Mouse (Mus musculus): Measurements from ENCODE around the gene Foxj1.

Gene Foxj1

GRCm38 (mm10) chr11:116342069-116342791, 7.0 kb upstream of the Foxj1 start:
- DNase-seq (ENCODE audit: low spot score): no peak

DNA sequence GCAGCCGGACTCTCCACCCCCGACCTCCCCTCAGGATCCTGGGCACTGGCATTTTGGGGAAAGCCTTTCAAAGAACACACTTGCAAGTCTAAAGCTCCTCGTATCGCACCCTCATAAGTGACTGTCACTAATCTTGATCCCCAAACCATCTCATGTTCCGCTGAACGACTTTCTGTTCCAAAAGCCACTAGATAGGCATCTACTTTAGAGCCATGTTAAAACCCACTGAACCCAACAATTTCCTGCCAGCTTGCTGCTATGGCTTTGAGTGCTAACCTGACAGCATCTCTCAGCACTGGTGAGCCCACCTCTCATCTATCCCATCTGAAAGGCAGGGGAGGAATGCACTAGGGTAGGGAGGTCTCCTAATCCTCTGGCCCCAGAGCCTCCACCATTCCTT, 2.3 kb upstream of the Foxj1 start:
- no peak for DNase-seq (ENCODE audit: low spot score)

DNA sequence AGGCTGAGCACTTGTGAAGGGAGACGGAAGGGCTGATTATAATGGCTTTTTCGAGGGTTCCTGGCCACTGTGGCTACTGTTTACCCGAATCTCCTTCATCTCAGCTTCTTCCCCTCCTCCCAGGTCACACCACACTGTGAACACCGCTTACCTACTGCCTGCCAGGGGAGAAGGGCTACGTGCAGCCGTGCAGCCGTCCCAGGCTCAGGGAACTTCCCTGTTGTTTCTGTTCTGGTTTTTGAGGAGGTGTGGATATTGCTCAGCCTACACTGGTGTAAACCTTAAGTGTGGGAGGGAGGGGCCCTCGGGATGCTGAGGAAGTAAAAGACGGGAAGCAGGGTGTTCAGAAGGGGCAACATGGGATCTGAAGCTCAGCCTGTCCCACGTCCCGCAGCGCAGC, 1.8 kb upstream of the Foxj1 start:
- no peak for DNase-seq (ENCODE audit: low spot score)

DNA sequence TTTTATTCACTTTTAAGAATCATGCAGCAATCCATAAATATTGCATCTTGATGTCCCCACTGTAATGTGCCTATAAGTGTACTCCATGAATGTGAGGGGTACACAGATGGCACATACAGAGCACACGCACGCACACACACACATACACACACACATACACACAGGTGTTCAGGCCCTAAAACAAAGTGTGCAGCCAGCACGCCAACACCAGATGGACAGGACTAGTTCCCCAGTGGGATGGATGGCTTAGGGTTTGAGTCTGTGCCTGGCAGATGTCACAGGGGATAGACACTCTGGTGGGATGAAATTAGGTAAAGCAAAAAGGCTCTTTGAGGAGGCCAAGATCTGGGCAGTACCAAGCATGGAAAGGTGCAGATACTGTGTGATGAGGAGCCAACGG, 1.2 kb upstream of the Foxj1 start:
- no peak for DNase-seq (ENCODE audit: low spot score)

- DNase-seq (ENCODE audit: low spot score): no peak
Observed at GRCm38 (mm10) chr11:116334417-116334782, 799 bp downstream of the Foxj1 start.

DNA sequence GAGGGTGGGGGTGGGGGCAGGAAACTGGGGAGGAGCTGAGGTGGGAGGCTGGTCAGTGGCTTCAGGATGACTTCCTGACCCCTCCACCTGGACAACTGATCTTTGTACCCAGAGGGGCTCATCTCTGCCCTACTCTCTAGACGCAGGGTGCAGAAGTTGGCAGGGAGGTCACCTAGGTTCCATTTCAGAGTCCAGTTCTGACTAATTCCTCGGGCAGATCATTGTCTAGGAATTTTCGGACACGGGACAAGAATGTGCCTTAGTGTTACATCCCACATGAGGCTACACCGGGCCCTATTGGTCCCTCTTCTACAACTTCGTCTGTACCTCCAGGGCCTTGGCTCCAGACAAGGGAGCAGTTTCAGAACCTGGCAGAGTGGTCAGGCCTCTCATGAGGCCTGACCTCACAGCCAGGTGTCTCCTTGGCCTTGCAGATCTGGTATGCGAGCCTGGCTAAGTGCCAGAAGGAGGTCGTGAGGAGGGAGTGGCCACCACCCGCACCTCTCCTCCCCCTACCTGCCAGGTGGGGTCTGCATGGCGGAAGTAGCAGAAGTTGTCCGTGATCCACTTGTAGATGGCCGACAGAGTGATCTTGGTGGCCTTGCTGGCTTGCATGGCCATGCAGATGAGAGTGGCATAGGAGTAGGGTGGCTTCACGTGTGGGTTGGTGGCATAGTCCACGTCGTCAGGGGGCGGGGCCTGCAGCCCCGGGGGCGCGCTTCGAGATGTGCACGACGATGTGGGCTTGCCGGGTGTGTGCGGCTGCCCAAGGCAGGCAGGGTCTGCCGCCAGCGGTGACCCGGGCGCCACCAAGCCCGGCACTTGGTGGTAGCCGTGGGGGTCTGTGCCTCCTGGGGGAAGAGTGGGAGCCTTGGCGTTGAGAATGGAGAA, 1.4 kb downstream of the Foxj1 start:
- DNase-seq (ENCODE audit: low spot score): no peak

DNA sequence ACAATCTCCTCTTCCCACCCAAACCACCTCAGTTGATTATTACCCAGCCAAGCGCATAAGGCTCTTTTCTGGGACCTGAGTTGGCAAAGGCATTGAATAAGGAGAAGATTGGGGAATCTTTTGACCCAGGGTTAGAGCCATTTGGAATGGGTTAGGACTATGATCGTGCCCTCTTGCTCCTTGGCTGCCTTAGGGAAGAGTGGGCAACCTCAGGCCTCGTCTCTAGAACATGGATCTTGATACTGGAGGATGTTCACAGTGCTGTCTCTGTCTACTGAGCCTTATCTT, 2.3 kb downstream of the Foxj1 start:
- DNase-seq (ENCODE audit: low spot score): no peak

DNA sequence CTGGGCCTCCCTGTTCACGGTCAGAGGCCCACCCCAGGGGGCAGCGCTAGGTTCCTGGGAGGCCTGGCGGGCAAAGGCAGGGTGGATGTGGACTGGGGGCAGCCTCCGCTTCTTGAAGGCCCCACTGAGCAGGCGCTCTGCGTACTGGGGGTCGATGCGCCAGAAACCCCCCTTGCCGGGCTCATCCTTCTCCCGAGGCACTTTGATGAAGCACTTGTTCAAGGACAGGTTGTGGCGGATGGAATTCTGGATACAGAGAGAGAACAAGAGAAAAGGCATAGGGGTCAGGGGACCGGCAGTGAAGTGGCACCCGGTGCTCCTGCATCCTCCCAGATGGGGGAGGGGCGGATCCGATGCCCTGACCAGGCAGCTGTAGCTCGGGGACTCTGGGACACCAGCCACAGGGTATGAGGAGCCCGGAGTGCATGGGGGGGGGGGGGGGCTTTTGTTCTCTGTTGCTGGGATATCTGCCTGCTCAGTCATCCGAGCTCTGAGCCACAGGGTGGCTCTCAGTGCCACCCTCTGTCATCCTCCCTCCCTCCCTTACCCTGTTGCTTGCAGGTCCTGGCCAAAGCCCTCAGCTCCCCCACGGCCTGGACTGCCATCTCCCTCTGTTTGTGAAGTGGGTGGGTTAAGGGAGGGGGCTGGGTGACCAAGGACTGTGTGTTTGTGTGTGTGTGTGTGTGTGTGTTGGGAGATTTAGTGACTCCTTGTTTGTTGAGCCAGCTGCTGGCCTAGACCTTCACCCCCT, 2.8 kb downstream of the Foxj1 start:
- peak; percentile 50 for DNase-seq (ENCODE audit: low spot score)

GRCm38 (mm10) chr11:116330211-116330518, 5.0 kb downstream of the Foxj1 start:
- DNase-seq (ENCODE audit: low spot score): no peak

DNA sequence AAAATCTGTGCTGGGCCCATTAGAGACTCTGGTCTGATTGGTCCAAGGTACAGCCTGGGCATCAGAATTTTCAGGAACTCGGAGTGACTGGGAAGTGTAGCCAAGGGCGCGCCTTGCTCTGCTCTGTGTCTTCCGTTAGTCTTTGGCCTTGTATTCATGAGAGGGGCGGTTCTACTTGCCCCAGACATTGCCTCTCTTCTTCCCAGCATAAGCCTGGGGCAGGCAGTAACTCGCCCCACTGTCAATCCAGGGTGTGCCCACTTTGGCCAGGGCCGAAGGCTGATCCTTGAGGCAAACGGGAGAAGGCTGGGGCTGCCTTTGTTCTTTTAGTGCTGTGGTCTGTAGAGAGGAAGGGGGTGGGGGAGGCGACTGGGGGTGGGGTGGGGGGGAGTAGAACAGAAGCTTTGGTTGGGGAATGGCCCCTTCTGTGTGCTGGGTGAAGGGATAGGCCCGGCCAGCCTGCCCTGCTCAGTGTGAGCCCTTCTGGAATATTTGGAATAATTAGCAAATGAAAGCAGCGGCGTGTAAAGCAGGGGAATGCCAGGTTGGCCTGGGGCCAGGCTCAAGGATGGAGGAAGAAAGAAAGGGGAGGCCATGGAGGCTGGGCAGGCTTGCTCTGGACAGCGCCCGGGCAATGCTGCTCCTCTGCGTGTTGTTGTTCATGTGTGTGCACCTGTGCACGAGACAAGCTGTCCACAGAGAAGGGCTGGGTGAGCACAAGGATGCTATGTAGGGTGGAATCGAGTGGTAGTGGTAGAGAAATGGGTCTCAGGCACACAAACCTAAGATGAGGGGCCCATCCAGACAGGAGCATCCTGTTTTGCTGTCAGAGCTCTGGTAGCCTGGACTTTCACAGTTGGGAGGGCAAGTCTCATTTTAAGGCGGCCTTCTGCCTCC, 5.6 kb downstream of the Foxj1 start:
- no peak for DNase-seq (ENCODE audit: low spot score)

- DNase-seq (ENCODE audit: low spot score): no peak
Observed at GRCm38 (mm10) chr11:116326963-116327603, 8.1 kb downstream of the Foxj1 start.

GRCm38 (mm10) chr11:116318719-116319659, 16.2 kb downstream of the Foxj1 start:
- peak; percentile 62 for DNase-seq (ENCODE audit: low spot score)

GRCm38 (mm10) chr11:116312359-116312758, 22.8 kb downstream of the Foxj1 start:
- DNase-seq (ENCODE audit: low spot score): no peak

- no peak for DNase-seq (ENCODE audit: low spot score)
Observed at GRCm38 (mm10) chr11:116311169-116311568, 24.0 kb downstream of the Foxj1 start.

- no peak for DNase-seq (ENCODE audit: low spot score)
Observed at GRCm38 (mm10) chr11:116309601-116310000, 25.6 kb downstream of the Foxj1 start.

- DNase-seq (ENCODE audit: low spot score): no peak
Observed at GRCm38 (mm10) chr11:116307762-116308531, 27.3 kb downstream of the Foxj1 start.

DNA sequence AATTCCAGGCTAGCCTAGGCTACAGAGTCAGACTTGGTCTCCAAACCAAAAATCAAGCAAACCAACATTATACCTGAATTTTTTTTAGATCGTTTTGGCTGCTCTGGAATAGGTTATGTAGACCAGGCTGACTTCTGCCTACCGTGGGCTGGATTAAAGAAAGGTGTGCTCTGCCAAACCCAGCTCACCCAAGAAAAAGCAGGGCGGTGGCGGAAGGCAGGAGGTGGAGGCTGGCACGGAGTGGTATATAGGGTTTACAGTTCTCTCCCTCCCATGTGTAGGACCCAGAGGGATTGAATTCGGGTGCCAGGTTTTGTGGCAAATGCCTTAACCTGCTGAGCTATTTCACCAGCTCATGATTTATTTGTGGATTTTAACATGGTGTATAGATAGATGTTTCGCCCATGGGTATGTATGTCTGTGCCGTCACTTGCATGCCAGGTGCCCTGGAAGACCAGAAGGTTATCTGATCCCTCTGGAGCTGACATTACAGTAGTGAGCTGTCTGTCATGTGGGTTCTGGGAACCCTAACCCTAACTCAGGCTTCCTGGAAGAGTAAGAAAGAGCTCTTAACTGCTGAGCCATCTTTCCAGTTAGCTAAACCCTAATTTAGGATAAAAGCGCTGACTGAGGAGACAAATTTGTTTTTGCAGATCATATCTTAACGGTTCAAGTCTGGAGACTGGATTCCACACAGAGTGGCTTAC, 28.0 kb downstream of the Foxj1 start, which contains the start of gene Exoc7:
Exoc7 (minus strand) TSS at position 215 of the 707 bp plus-strand sequence.
- DNase-seq (ENCODE audit: low spot score): no peak

GRCm38 (mm10) chr11:116306126-116306982, 28.8 kb downstream of the Foxj1 start:
- DNase-seq (ENCODE audit: low spot score): peak; percentile 73
